Mouse (Mus musculus) cerebellum, postnatal 4 days (tissue): ENCODE results near the gene Acsbg2.
"Not testable (repeated sequence)": the region's sequence is repeated elsewhere in the genome, so short reads cannot be mapped to it uniquely, and the experiment has no call there.

Source experiments
- DNase-seq, 2 experiments: peaks; one replicate each; pipeline ENCODE4 v3.0.0; 2022; ENCODE audit warnings: low spot score in 2 of 2, mixed read lengths in 1 of 2

The Acsbg2 gene

GRCm38 (mm10) chr17:56874237-56874636 lies at the start of gene Acsbg2:
Gene Acsbg2 (minus strand): TSS chr17:56874447.
- no peak for DNase-seq

GRCm38 (mm10) chr17:56919725-56920124 lies 45.5 kb upstream of the Acsbg2 start:
- DNase-seq: no peak

GRCm38 (mm10) chr17:56917166-56917565 lies 42.9 kb upstream of the Acsbg2 start:
- DNase-seq: no peak

- no peak for DNase-seq
These were observed 39.2 kb upstream of the Acsbg2 start for GRCm38 (mm10) chr17:56913444-56913843.

- no peak for DNase-seq
These were observed 38.8 kb upstream of the Acsbg2 start for GRCm38 (mm10) chr17:56913023-56913422.

GRCm38 (mm10) chr17:56909764-56910163 lies 35.5 kb upstream of the Acsbg2 start:
- not testable (repeated sequence) for DNase-seq

- DNase-seq: no peak
These were observed 33.6 kb upstream of the Acsbg2 start for GRCm38 (mm10) chr17:56907887-56908286.

GRCm38 (mm10) chr17:56907096-56907495 lies 32.8 kb upstream of the Acsbg2 start:
- DNase-seq: no peak

GRCm38 (mm10) chr17:56906166-56906565 lies 31.9 kb upstream of the Acsbg2 start:
- DNase-seq: no peak

GRCm38 (mm10) chr17:56902698-56903097 lies 28.5 kb upstream of the Acsbg2 start:
- DNase-seq: no peak

GRCm38 (mm10) chr17:56897630-56898195 lies 23.5 kb upstream of the Acsbg2 start:
- peak; percentile 60 to 76 for DNase-seq

GRCm38 (mm10) chr17:56896513-56897129 lies 22.4 kb upstream of the Acsbg2 start:
- no peak for DNase-seq

- DNase-seq: no peak
These were observed 21.2 kb upstream of the Acsbg2 start for GRCm38 (mm10) chr17:56895368-56895918.

- no peak for DNase-seq
These were observed 15.8 kb upstream of the Acsbg2 start for GRCm38 (mm10) chr17:56890018-56890417.

- no peak for DNase-seq
These were observed 13.8 kb upstream of the Acsbg2 start for GRCm38 (mm10) chr17:56888050-56888449.

GRCm38 (mm10) chr17:56884809-56885208 lies 10.6 kb upstream of the Acsbg2 start:
- no peak for DNase-seq

- DNase-seq: no peak
These were observed 10.1 kb upstream of the Acsbg2 start for GRCm38 (mm10) chr17:56884331-56884730.

- no peak for DNase-seq
These were observed 9.4 kb upstream of the Acsbg2 start for GRCm38 (mm10) chr17:56883612-56884011.

GRCm38 (mm10) chr17:56877426-56877825 lies 3.2 kb upstream of the Acsbg2 start:
- no peak for DNase-seq

GRCm38 (mm10) chr17:56876981-56877380 lies 2.7 kb upstream of the Acsbg2 start:
- no peak for DNase-seq

- DNase-seq: no peak
These were observed 2.2 kb upstream of the Acsbg2 start for GRCm38 (mm10) chr17:56876465-56876864.

GRCm38 (mm10) chr17:56874936-56875651 lies 847 bp upstream of the Acsbg2 start, which contains the start of gene 1700061G19Rik:
Gene 1700061G19Rik (plus strand): TSS chr17:56875477.
- no peak for DNase-seq

- DNase-seq: no peak
These were observed 1.7 kb downstream of the Acsbg2 start for GRCm38 (mm10) chr17:56872512-56872911.
